ENCODE assay signal across 7 mouse cellular contexts in the genomic region with DNA sequence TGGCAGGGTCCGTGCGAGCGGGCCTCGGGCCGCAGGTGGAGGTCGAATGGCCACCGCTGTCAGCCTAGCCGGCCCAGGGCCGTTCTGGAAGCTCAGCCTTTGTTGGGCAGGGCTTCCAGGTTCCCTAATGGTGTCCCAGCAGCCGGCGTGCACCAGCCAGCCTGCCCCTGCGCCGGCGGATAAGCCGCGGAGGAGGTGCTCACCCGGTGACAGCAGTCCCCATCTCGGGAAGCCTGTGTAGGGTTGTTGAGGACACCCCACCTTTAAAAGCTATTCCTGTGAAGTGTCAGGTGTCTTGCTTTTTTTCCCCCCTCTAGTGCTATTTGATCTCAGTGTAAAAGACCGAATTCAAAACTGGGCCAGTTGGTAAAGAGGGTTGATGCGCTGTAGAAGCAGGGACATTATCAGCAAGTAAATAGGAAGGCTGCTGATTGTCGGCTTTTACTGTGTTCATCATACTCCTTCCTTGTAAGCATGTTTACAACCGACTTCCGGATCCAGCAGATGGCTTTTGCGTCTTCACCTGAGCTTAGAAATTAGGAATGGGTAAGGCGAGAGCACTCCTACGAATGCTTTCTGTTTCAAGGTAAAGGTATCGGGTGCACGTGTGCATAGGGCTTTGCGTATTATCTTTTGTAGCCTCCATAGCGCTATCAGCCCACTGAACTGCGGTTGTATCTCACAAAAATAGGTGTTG. TPM values are rescaled to one million over a fixed set of nuclear protein-coding genes. Genes with fewer than 3 reads are reported as not detected.
A peak's percentile ranks its signal among the peaks of the same experiment; 100 is the strongest.
DNase-seq lines count a peak whose midpoint lies in the region; ATAC-seq and TF ChIP-seq lines count a peak whose summit lies in the region.

No protein-coding gene starts in this region.

- H3K4me3 ChIP-seq in layer of hippocampus, adult 2 months = peak overlapping the region; percentile 99
- peak overlapping the region; percentile 75 to 99 for H3K4me3 ChIP-seq in MEL (ENCODE audit: control insufficient read depth in 1 of 2, insufficient read depth in 1 of 2, low read depth in 2 of 2, low read length in 2 of 2)
- peak overlapping the region; percentile 64 for H3K4me3 ChIP-seq in embryonic facial prominence, embryonic 12.5 days
- peak overlapping the region; percentile 82 for H3K4me3 ChIP-seq in limb, embryonic 10.5 days
- H3K4me3 ChIP-seq in neural tube, embryonic 15.5 days (replicated peaks) = peak overlapping the region; percentile 65

- TF ChIP-seq RAD21 in MEL (IDR thresholded peaks at IDR 0.05; ENCODE audit: low read depth, low read length) = no peak

- ATAC-seq in embryonic facial prominence, embryonic 12.5 days (ENCODE audit: insufficient number of reproducible peaks, insufficient read depth, low FRiP score, low TSS enrichment) = no peak; the same call in 1 of the 2 replicates
- ATAC-seq in neural tube, embryonic 15.5 days (ENCODE audit: low FRiP score) = peak; percentile 40; the same call in 1 of the 2 replicates

- TF ChIP-seq CTCF in layer of hippocampus, adult 2 months (conservative IDR thresholded peaks at IDR 0.05) = no peak
- TF ChIP-seq CTCF in MEL (IDR thresholded peaks at IDR 0.05 in 2 of 3, conservative IDR thresholded peaks at IDR 0.05 in 1 of 3; ENCODE audit: control insufficient read depth in 1 of 3, insufficient read depth in 1 of 3, low read depth in 2 of 3, low read length in 3 of 3, poor library complexity in 1 of 3, severe bottlenecking in 1 of 3) = no peak

- peak overlapping the region; percentile 92 for H3K4me2 ChIP-seq in embryonic facial prominence, embryonic 12.5 days (replicated peaks)
- H3K4me2 ChIP-seq in neural tube, embryonic 15.5 days = peak overlapping the region; percentile 65

- H3K27me3 ChIP-seq in MEL (ENCODE audit: control insufficient read depth in 1 of 2, insufficient read depth in 2 of 2, low read length in 2 of 2) = no peaks in the 10 kb centered on the region
- peaks cover 18% of the 10 kb centered on the region for H3K27me3 ChIP-seq in embryonic facial prominence, embryonic 12.5 days
- H3K27me3 ChIP-seq in limb, embryonic 10.5 days (ENCODE audit: low read depth, poor library complexity, severe bottlenecking) = peaks cover 37% of the 10 kb centered on the region
- H3K27me3 ChIP-seq in neural tube, embryonic 15.5 days (replicated peaks) = peaks cover 6% of the 10 kb centered on the region; the same call in 1 of the 2 replicates

- 12% methylated on average over 31 of the region's 31 CpGs for WGBS in embryonic facial prominence, embryonic 12.5 days
- 14% methylated on average over 31 of the region's 31 CpGs for WGBS in limb, embryonic 10.5 days
- 5% methylated on average over 31 of the region's 31 CpGs for WGBS in neural tube, embryonic 15.5 days

- peaks cover 3 to 6% of the 10 kb centered on the region in 2 experiments; a peak in 3 of 4 replicates for H3K4me1 ChIP-seq in MEL (ENCODE audit: control insufficient read depth in 1 of 2, insufficient read depth in 2 of 2, low read length in 2 of 2)
- H3K4me1 ChIP-seq in embryonic facial prominence, embryonic 12.5 days = no peaks in the 10 kb centered on the region
- peaks cover 22% of the 10 kb centered on the region for H3K4me1 ChIP-seq in limb, embryonic 10.5 days
- peaks cover 29% of the 10 kb centered on the region for H3K4me1 ChIP-seq in neural tube, embryonic 15.5 days

- H3K9me3 ChIP-seq in MEL (replicated peaks; ENCODE audit: insufficient read depth, low read length) = no peaks in the 10 kb centered on the region
- H3K9me3 ChIP-seq in embryonic facial prominence, embryonic 12.5 days = no peaks in the 10 kb centered on the region
- H3K9me3 ChIP-seq in limb, embryonic 10.5 days (replicated peaks) = no peaks in the 10 kb centered on the region
- H3K9me3 ChIP-seq in neural tube, embryonic 15.5 days (replicated peaks) = no peaks in the 10 kb centered on the region

- peak in 1 of 2 experiments; percentile 46 for DNase-seq in layer of hippocampus, adult 2 months (ENCODE audit: low spot score in 2 of 2)
- DNase-seq in layer of hippocampus, adult 9-10 months (ENCODE audit: low spot score) = no peak
- DNase-seq in MEL (ENCODE audit: low read depth, low spot score) = peak; percentile 80
- no peak for DNase-seq in limb, embryonic 10.5 days (ENCODE audit: low spot score)
- no peak for DNase-seq in layer of hippocampus, adult 11-12 months (ENCODE audit: low spot score)

- peak overlapping the region; percentile 78 for H3K9ac ChIP-seq in MEL (ENCODE audit: control insufficient read depth, low read depth, low read length, poor library complexity, severe bottlenecking)
- peak overlapping the region; percentile 64 for H3K9ac ChIP-seq in embryonic facial prominence, embryonic 12.5 days
- peak overlapping the region; percentile 74 for H3K9ac ChIP-seq in neural tube, embryonic 15.5 days (replicated peaks)

- peak overlapping the region; percentile 97 for H3K27ac ChIP-seq in layer of hippocampus, adult 2 months
- no peak overlapping the region; the same call in 1 of the 2 replicates for H3K27ac ChIP-seq in MEL (ENCODE audit: control insufficient read depth, low read depth, low read length)
- H3K27ac ChIP-seq in embryonic facial prominence, embryonic 12.5 days = no peak overlapping the region; the same call in 1 of the 2 replicates
- H3K27ac ChIP-seq in limb, embryonic 10.5 days = peak overlapping the region; percentile 85
- H3K27ac ChIP-seq in neural tube, embryonic 15.5 days (replicated peaks) = peak overlapping the region; percentile 88

- peak in 1 of 2 experiments; percentile 20; a peak in 1 of 4 replicates for TF ChIP-seq EP300 in MEL (IDR thresholded peaks at IDR 0.05; ENCODE audit: low read depth in 1 of 2, low read length in 2 of 2)

- peaks cover 1% of the 10 kb centered on the region; the same call in 1 of the 2 replicates for H3K79me2 ChIP-seq in MEL (ENCODE audit: control insufficient read depth, insufficient read depth, low read length, poor library complexity)

- TF ChIP-seq POLR2A in MEL (IDR thresholded peaks at IDR 0.05; ENCODE audit: control insufficient read depth in 1 of 2, insufficient read depth in 1 of 2, low read depth in 1 of 2, low read length in 2 of 2, poor library complexity in 1 of 2) = no peak

- peaks cover 0 to 4% of the 10 kb centered on the region in 2 experiments; a peak in 1 of 4 replicates for H3K36me3 ChIP-seq in MEL (ENCODE audit: control insufficient read depth in 1 of 2, insufficient read depth in 2 of 2, low read length in 2 of 2)
- H3K36me3 ChIP-seq in embryonic facial prominence, embryonic 12.5 days = no peaks in the 10 kb centered on the region
- H3K36me3 ChIP-seq in limb, embryonic 10.5 days = no peaks in the 10 kb centered on the region
- H3K36me3 ChIP-seq in neural tube, embryonic 15.5 days = peaks cover 5% of the 10 kb centered on the region; the same call in 1 of the 2 replicates

TF ChIP-seq in MEL, 35 proteins besides CTCF, POLR2A, EP300 and RAD21 (continues in another document):
- TF ChIP-seq ELF1 (IDR thresholded peaks at IDR 0.05; ENCODE audit: low read depth, low read length) = 0 out of 2 replicates have a peak, but pooled peaks have one; percentile 49
- no peak for TF ChIP-seq NELFE (IDR thresholded peaks at IDR 0.05; ENCODE audit: low read depth, low read length)
- peak; percentile 85 for TF ChIP-seq MXI1 (IDR thresholded peaks at IDR 0.05; ENCODE audit: low read depth, low read length)
- peak; percentile 28; the same call in 1 of the 2 replicates for TF ChIP-seq NRF1 (IDR thresholded peaks at IDR 0.05; ENCODE audit: insufficient read depth, low read depth, low read length, poor library complexity, severe bottlenecking)
- TF ChIP-seq MEF2A (IDR thresholded peaks at IDR 0.05; ENCODE audit: extremely low read depth, insufficient replicate concordance, low read depth, low read length, poor library complexity, severe bottlenecking) = no peak
- TF ChIP-seq UBTF (IDR thresholded peaks at IDR 0.05; ENCODE audit: borderline replicate concordance, insufficient read depth, low read depth, low read length) = 0 out of 2 replicates have a peak, but pooled peaks have one; percentile 58
- 0 out of 2 replicates have a peak, but pooled peaks have one; percentile 27 for TF ChIP-seq ETS1 (IDR thresholded peaks at IDR 0.05; ENCODE audit: low read depth, low read length)
- 0 out of 2 replicates have a peak, but pooled peaks have one; percentile 2 for TF ChIP-seq ZC3H11A (IDR thresholded peaks at IDR 0.05; ENCODE audit: low read depth, low read length)
- no peak for TF ChIP-seq E2F4 (IDR thresholded peaks at IDR 0.05; ENCODE audit: borderline replicate concordance, low read depth, low read length)
- 0 out of 2 replicates have a peak, but pooled peaks have one; percentile 42 for TF ChIP-seq MYC (IDR thresholded peaks at IDR 0.05; ENCODE audit: low read depth, low read length)
- peak; percentile 37 for TF ChIP-seq GATA1 (IDR thresholded peaks at IDR 0.05; ENCODE audit: low read depth, low read length)
- TF ChIP-seq MAZ (IDR thresholded peaks at IDR 0.05; ENCODE audit: low read depth, low read length) = no peak
- TF ChIP-seq SIN3A (IDR thresholded peaks at IDR 0.05; ENCODE audit: low read length) = peak; percentile 84
- 0 out of 2 replicates have a peak, but pooled peaks have one; percentile 62 for TF ChIP-seq MAX (IDR thresholded peaks at IDR 0.05; ENCODE audit: low read length)
- TF ChIP-seq HCFC1 (IDR thresholded peaks at IDR 0.05; ENCODE audit: low read depth, low read length) = 0 out of 2 replicates have a peak, but pooled peaks have one; percentile 13
- TF ChIP-seq BHLHE40 (IDR thresholded peaks at IDR 0.05; ENCODE audit: borderline replicate concordance, low read depth, low read length) = peak; percentile 77; the same call in 1 of the 2 replicates

RNA-seq across cellular contexts. Expression of a gene that starts 0.6 kb away (rescaled TPM):
- 100 to 1,000 TPM in 1 of 2 experiments, 10 to 100 TPM in 1; 98.8 to 108 TPM for total RNA-seq in layer of hippocampus, adult 2 months (2021)
- total RNA-seq in MEL (2012; rRNA removed) = 5.8 TPM in 2 replicates
- 10 to 100 TPM in 1 of 2 experiments, not detected in 1; 11.3 TPM for polyA plus RNA-seq in MEL (2012; ENCODE audit: insufficient read depth in 1 of 2, insufficient read length in 2 of 2, low read depth in 1 of 2, low replicate concordance in 2 of 2, missing spikeins in 1 of 2)
- 11.9 and 12.2 TPM in 2 replicates for polyA plus RNA-seq in embryonic facial prominence, embryonic 12.5 days (2016; fragmentation: Nextera tagmentation; extraction: Ambion mirVana)
- polyA plus RNA-seq in limb, embryonic 10.5 days (2016; fragmentation: Nextera tagmentation; extraction: Ambion mirVana) = 3.4 and 5.3 TPM in 2 replicates
- polyA plus RNA-seq in neural tube, embryonic 15.5 days (2015; fragmentation: Nextera tagmentation; extraction: Ambion mirVana) = 33.4 and 38.3 TPM in 2 replicates

RNA-seq across cellular contexts. Expression of a gene that starts 29.3 kb away (rescaled TPM):
- 10 to 100 TPM; 16.8 to 19.0 TPM for total RNA-seq in layer of hippocampus, adult 2 months (2021)
- total RNA-seq in MEL (2012; rRNA removed) = not detected in 2 replicates
- not detected for polyA plus RNA-seq in MEL (2012; ENCODE audit: insufficient read depth in 1 of 2, insufficient read length in 2 of 2, low read depth in 1 of 2, low replicate concordance in 2 of 2, missing spikeins in 1 of 2)
- polyA plus RNA-seq in embryonic facial prominence, embryonic 12.5 days (2016; fragmentation: Nextera tagmentation; extraction: Ambion mirVana) = 3.3 and 4.4 TPM in 2 replicates
- polyA plus RNA-seq in limb, embryonic 10.5 days (2016; fragmentation: Nextera tagmentation; extraction: Ambion mirVana) = 0.60 and 0.93 TPM in 2 replicates
- 1.7 and 2.0 TPM in 2 replicates for polyA plus RNA-seq in neural tube, embryonic 15.5 days (2015; fragmentation: Nextera tagmentation; extraction: Ambion mirVana)

Comparison
In these comparisons a context has a peak if more than half of its experiments do, and no peak if none do; other contexts are left out.
1. H3K27ac ChIP-seq: peak in layer of hippocampus, adult 2 months (single experiment), limb, embryonic 10.5 days (single experiment) and neural tube, embryonic 15.5 days (single experiment); none in MEL (single experiment) and embryonic facial prominence, embryonic 12.5 days (single experiment).
2. Peak in every context shown above with its lines, with median percentiles within 50 percentile points of each other: H3K4me3 ChIP-seq and H3K9ac ChIP-seq.